Mouse (Mus musculus) spleen, adult 2 months (tissue): ENCODE data around the gene Hnrnpa2b1.

Experiments
- CTCF ChIP-seq: fragments of 200-500 bp; IDR thresholded peaks from 2 replicates; pipeline ENCODE4 v1.5.1; 2011; ENCODE audit warnings: mild to moderate bottlenecking, inconsistent platforms; ENCODE audit not compliant: insufficient read depth, insufficient read length, insufficient replicate concordance; ENCODE audit errors: extremely low read depth
- POLR2A ChIP-seq: fragments of 200-500 bp; IDR thresholded peaks from 2 replicates; pipeline ENCODE4 v1.6.1; 2011; ENCODE audit warnings: low read depth, low read length, inconsistent platforms

GRCm38 (mm10) chr6:51469715-51470310 is at the start of gene Hnrnpa2b1:
- no peak for TF ChIP-seq CTCF
- peak; percentile 99 for TF ChIP-seq POLR2A
